Mouse (Mus musculus): ENCODE results near the gene Uqcrq. TPM values are rescaled to one million over a fixed set of nuclear protein-coding genes. Genes with fewer than 3 reads are reported as not detected.
A peak's percentile ranks its signal among the peaks of the same experiment; 100 is the strongest.
"Not testable (repeated sequence)": the region's sequence is repeated elsewhere in the genome, so short reads cannot be mapped to it uniquely, and the experiment has no call there.

Gene Uqcrq
- polyA plus RNA-seq, 1 experiment from 2014 or later, result 495 TPM

GRCm38 (mm10) chr11:53430300-53430669 is 346 bp downstream of the Uqcrq start:
- Histone ChIP-seq H3K9me3 (ENCODE audit: control insufficient read depth, low read length) (no peaks in the 10 kb centered on the region), H3K36me3 (ENCODE audit: control insufficient read depth, insufficient read depth, low read length) (peaks cover 7% of the 10 kb centered on the region), H3K4me1 (ENCODE audit: control insufficient read depth, insufficient read depth, low read length) (peaks cover 5% of the 10 kb centered on the region; the same call in 1 of the 2 replicates), H3K27me3 (ENCODE audit: control insufficient read depth, insufficient read depth, low read length) (no peaks in the 10 kb centered on the region), H3K27ac (replicated peaks; ENCODE audit: low read depth, low read length) (no peak overlapping the region), H3K9ac (ENCODE audit: low read length) (peak overlapping the region; percentile 76), H3K4me3 (ENCODE audit: low read depth, low read length) (peak overlapping the region; percentile 69), H3K4me2 (ENCODE audit: low read depth, severe bottlenecking) (peak overlapping the region; percentile 82)
- DNase-seq (ENCODE audit: low spot score), result no peak
- ATAC-seq (ENCODE audit: insufficient number of reproducible peaks, low FRiP score, low TSS enrichment, low read depth), result peak; percentile 23; the same call in 1 of the 2 replicates
- WGBS, result under 1% methylated on average over 34 of the region's 34 CpGs

- H3K36me3 ChIP-seq (ENCODE audit: control insufficient read depth, insufficient read depth, low read length), result peaks cover 7% of the 10 kb centered on the region
- DNase-seq (ENCODE audit: low spot score) (no peak), ATAC-seq (ENCODE audit: insufficient number of reproducible peaks, low FRiP score, low TSS enrichment, low read depth) (no peak)
- no peak overlapping the region for H3K4me3 ChIP-seq (ENCODE audit: low read depth, low read length)
- peaks cover 5% of the 10 kb centered on the region; the same call in 1 of the 2 replicates for H3K4me1 ChIP-seq (ENCODE audit: control insufficient read depth, insufficient read depth, low read length)
- no peak overlapping the region for H3K27ac ChIP-seq (replicated peaks; ENCODE audit: low read depth, low read length)
- H3K9me3 ChIP-seq (ENCODE audit: control insufficient read depth, low read length), result no peaks in the 10 kb centered on the region
- H3K9ac ChIP-seq (ENCODE audit: low read length), result no peak overlapping the region
- no peak overlapping the region for H3K4me2 ChIP-seq (ENCODE audit: low read depth, severe bottlenecking)
- no peaks in the 10 kb centered on the region for H3K27me3 ChIP-seq (ENCODE audit: control insufficient read depth, insufficient read depth, low read length)
Measured at GRCm38 (mm10) chr11:53429182-53429581, 1.4 kb downstream of the Uqcrq start.

- Histone ChIP-seq H3K27me3 (ENCODE audit: control insufficient read depth, insufficient read depth, low read length) (no peaks in the 10 kb centered on the region), H3K9me3 (ENCODE audit: control insufficient read depth, low read length) (no peaks in the 10 kb centered on the region), H3K9ac (ENCODE audit: low read length) (no peak overlapping the region), H3K4me3 (ENCODE audit: low read depth, low read length) (no peak overlapping the region), H3K27ac (replicated peaks; ENCODE audit: low read depth, low read length) (no peak overlapping the region), H3K36me3 (ENCODE audit: control insufficient read depth, insufficient read depth, low read length) (peaks cover 7% of the 10 kb centered on the region), H3K4me2 (ENCODE audit: low read depth, severe bottlenecking) (no peak overlapping the region), H3K4me1 (ENCODE audit: control insufficient read depth, insufficient read depth, low read length) (peaks cover 5% of the 10 kb centered on the region; the same call in 1 of the 2 replicates)
- 96% methylated on average over 5 of the region's 5 CpGs for WGBS
- ATAC-seq (ENCODE audit: insufficient number of reproducible peaks, low FRiP score, low TSS enrichment, low read depth) (no peak), DNase-seq (ENCODE audit: low spot score) (no peak)
Measured at GRCm38 (mm10) chr11:53428716-53429057, 1.9 kb downstream of the Uqcrq start.

GRCm38 (mm10) chr11:53427993-53428715 is 2.5 kb downstream of the Uqcrq start:
- 87% methylated on average over 3 of the region's 3 CpGs for WGBS
- DNase-seq (ENCODE audit: low spot score) (no peak), ATAC-seq (ENCODE audit: insufficient number of reproducible peaks, low FRiP score, low TSS enrichment, low read depth) (no peak)
- H3K9ac ChIP-seq (ENCODE audit: low read length), result no peak overlapping the region
- H3K4me2 ChIP-seq (ENCODE audit: low read depth, severe bottlenecking), result no peak overlapping the region
- peaks cover 7% of the 10 kb centered on the region for H3K36me3 ChIP-seq (ENCODE audit: control insufficient read depth, insufficient read depth, low read length)
- H3K9me3 ChIP-seq (ENCODE audit: control insufficient read depth, low read length), result no peaks in the 10 kb centered on the region
- no peak overlapping the region for H3K27ac ChIP-seq (replicated peaks; ENCODE audit: low read depth, low read length)
- H3K4me3 ChIP-seq (ENCODE audit: low read depth, low read length), result no peak overlapping the region
- H3K27me3 ChIP-seq (ENCODE audit: control insufficient read depth, insufficient read depth, low read length), result no peaks in the 10 kb centered on the region
- peaks cover 5% of the 10 kb centered on the region; the same call in 1 of the 2 replicates for H3K4me1 ChIP-seq (ENCODE audit: control insufficient read depth, insufficient read depth, low read length)

GRCm38 (mm10) chr11:53426914-53427313 is 3.7 kb downstream of the Uqcrq start:
- not testable (repeated sequence) for H3K9ac ChIP-seq (ENCODE audit: low read length); H3K4me3 ChIP-seq (ENCODE audit: low read depth, low read length); H3K27me3 ChIP-seq (ENCODE audit: control insufficient read depth, insufficient read depth, low read length); ATAC-seq (ENCODE audit: insufficient number of reproducible peaks, low FRiP score, low TSS enrichment, low read depth); H3K9me3 ChIP-seq (ENCODE audit: control insufficient read depth, low read length); H3K4me2 ChIP-seq (ENCODE audit: low read depth, severe bottlenecking); H3K4me1 ChIP-seq (ENCODE audit: control insufficient read depth, insufficient read depth, low read length); H3K27ac ChIP-seq (replicated peaks; ENCODE audit: low read depth, low read length); DNase-seq (ENCODE audit: low spot score); H3K36me3 ChIP-seq (ENCODE audit: control insufficient read depth, insufficient read depth, low read length)
- WGBS, result 94% methylated on average over 3 of the region's 3 CpGs

- Histone ChIP-seq H3K9ac (ENCODE audit: low read length) (no peak overlapping the region), H3K36me3 (ENCODE audit: control insufficient read depth, insufficient read depth, low read length) (peaks cover 8% of the 10 kb centered on the region), H3K4me3 (ENCODE audit: low read depth, low read length) (no peak overlapping the region), H3K4me1 (ENCODE audit: control insufficient read depth, insufficient read depth, low read length) (peaks cover 5% of the 10 kb centered on the region; the same call in 1 of the 2 replicates), H3K27me3 (ENCODE audit: control insufficient read depth, insufficient read depth, low read length) (no peaks in the 10 kb centered on the region), H3K4me2 (ENCODE audit: low read depth, severe bottlenecking) (no peak overlapping the region), H3K27ac (replicated peaks; ENCODE audit: low read depth, low read length) (no peak overlapping the region), H3K9me3 (ENCODE audit: control insufficient read depth, low read length) (no peaks in the 10 kb centered on the region)
- no peak for ATAC-seq (ENCODE audit: insufficient number of reproducible peaks, low FRiP score, low TSS enrichment, low read depth)
- DNase-seq (ENCODE audit: low spot score), result no peak
- WGBS, result 85% methylated on average over 6 of the region's 6 CpGs
Measured at GRCm38 (mm10) chr11:53425711-53426255, 4.8 kb downstream of the Uqcrq start.

GRCm38 (mm10) chr11:53425251-53425650 is 5.4 kb downstream of the Uqcrq start:
- ATAC-seq (ENCODE audit: insufficient number of reproducible peaks, low FRiP score, low TSS enrichment, low read depth) (no peak), DNase-seq (ENCODE audit: low spot score) (no peak)
- Histone ChIP-seq H3K36me3 (ENCODE audit: control insufficient read depth, insufficient read depth, low read length) (peaks cover 8% of the 10 kb centered on the region), H3K27ac (replicated peaks; ENCODE audit: low read depth, low read length) (no peak overlapping the region), H3K4me3 (ENCODE audit: low read depth, low read length) (no peak overlapping the region), H3K4me2 (ENCODE audit: low read depth, severe bottlenecking) (no peak overlapping the region), H3K4me1 (ENCODE audit: control insufficient read depth, insufficient read depth, low read length) (peaks cover 5% of the 10 kb centered on the region; the same call in 1 of the 2 replicates), H3K9me3 (ENCODE audit: control insufficient read depth, low read length) (no peaks in the 10 kb centered on the region), H3K27me3 (ENCODE audit: control insufficient read depth, insufficient read depth, low read length) (no peaks in the 10 kb centered on the region), H3K9ac (ENCODE audit: low read length) (no peak overlapping the region)
- 66% methylated on average over 3 of the region's 3 CpGs for WGBS

GRCm38 (mm10) chr11:53424826-53425225 is 5.8 kb downstream of the Uqcrq start:
- ATAC-seq (ENCODE audit: insufficient number of reproducible peaks, low FRiP score, low TSS enrichment, low read depth) (no peak), DNase-seq (ENCODE audit: low spot score) (no peak)
- no peak overlapping the region for H3K4me2 ChIP-seq (ENCODE audit: low read depth, severe bottlenecking)
- H3K4me3 ChIP-seq (ENCODE audit: low read depth, low read length), result no peak overlapping the region
- no peaks in the 10 kb centered on the region for H3K9me3 ChIP-seq (ENCODE audit: control insufficient read depth, low read length)
- 94% methylated on average over 2 of the region's 2 CpGs for WGBS
- H3K4me1 ChIP-seq (ENCODE audit: control insufficient read depth, insufficient read depth, low read length), result peaks cover 4% of the 10 kb centered on the region; the same call in 1 of the 2 replicates
- H3K27ac ChIP-seq (replicated peaks; ENCODE audit: low read depth, low read length), result no peak overlapping the region
- H3K36me3 ChIP-seq (ENCODE audit: control insufficient read depth, insufficient read depth, low read length), result peaks cover 8% of the 10 kb centered on the region
- H3K9ac ChIP-seq (ENCODE audit: low read length), result no peak overlapping the region
- H3K27me3 ChIP-seq (ENCODE audit: control insufficient read depth, insufficient read depth, low read length), result no peaks in the 10 kb centered on the region
